Mouse (Mus musculus) liver, embryonic 11.5 days (tissue): ENCODE data around the gene Chchd10. TPM values are rescaled to one million over a fixed set of nuclear protein-coding genes. Genes with fewer than 3 reads are reported as not detected.

Experiments
- ATAC-seq: fragments of 200-750 bp; cut with Nextera tagmentation; replicated peaks from 2 replicates; pipeline ENCODE4 v1.8.0; 2017; ENCODE audit warnings: moderate number of reproducible peaks, mild to moderate bottlenecking, moderate TSS enrichment, moderate library complexity; ENCODE audit not compliant: low FRiP score
- DNase-seq: peaks from one replicate; pipeline ENCODE4 v3.0.0-alpha.2; 2017; ENCODE audit warnings: low spot score
- H3K27ac ChIP-seq: fragments of 300-500 bp; sonication (generic); 2 replicates; pipeline ENCODE4 v1.5.1; 2014; ENCODE audit warnings: mild to moderate bottlenecking, low read depth, low read length, control low read depth
- H3K27me3 ChIP-seq: fragments of 300-500 bp; sonication (generic); replicated peaks from 2 replicates; pipeline ENCODE4 v1.6.1; 2014; ENCODE audit warnings: low read length, mixed read lengths; ENCODE audit not compliant: control insufficient read depth, insufficient read depth
- H3K36me3 ChIP-seq: fragments of 300-500 bp; sonication (generic); 2 replicates; pipeline ENCODE4 v1.6.1; 2014; ENCODE audit warnings: mild to moderate bottlenecking, low read length, moderate library complexity, mixed read lengths; ENCODE audit not compliant: control insufficient read depth, insufficient read depth
- H3K4me1 ChIP-seq: fragments of 300-500 bp; sonication (generic); replicated peaks from 2 replicates; pipeline ENCODE4 v1.6.1; 2014; ENCODE audit warnings: low read length, mixed read lengths; ENCODE audit not compliant: control insufficient read depth, insufficient read depth
- H3K4me2 ChIP-seq: fragments of 300-500 bp; sonication (generic); 2 replicates; pipeline ENCODE4 v1.6.1; 2014; ENCODE audit warnings: mild to moderate bottlenecking, control low read depth, moderate library complexity
- H3K4me3 ChIP-seq: fragments of 300-500 bp; sonication (generic); 2 replicates; pipeline ENCODE4 v1.5.1; 2014; ENCODE audit warnings: low read depth, low read length, control low read depth
- H3K9ac ChIP-seq: fragments of 300-500 bp; sonication (generic); 2 replicates; pipeline ENCODE4 v1.6.1; 2014; ENCODE audit warnings: low read depth, low read length, control low read depth
- H3K9me3 ChIP-seq: fragments of 300-500 bp; sonication (generic); 2 replicates; pipeline ENCODE4 v1.6.1; 2016; ENCODE audit warnings: low read length, inconsistent platforms, mixed read lengths; ENCODE audit not compliant: control insufficient read depth
- WGBS: fragments of 180-500 bp; shearing (Covaris S2); extraction: QIAGEN DNeasy Blood & Tissue Kit; methylation state at CpG from one replicate; pipeline ENCODE4 v1.1.7; 2014; 5-methylcytosine and 5-hydroxymethylcytosine counted together
- polyA plus RNA-seq: library from polyadenylated mRNA; unstranded; fragments of >200 nt; fragmentation: Nextera tagmentation; extraction: Ambion mirVana; gene quantifications from 2 replicates; pipeline ENCODE4 v1.2.1, GENCODE M21; 2014

Chchd10 gene
- polyA plus RNA-seq, 1 experiment from 2014 or later = 113 TPM

- 69% methylated on average over 9 of the region's 9 CpGs for WGBS
- DNase-seq = no peak
- Histone ChIP-seq H3K27me3 (peaks cover 6% of the 10 kb centered on the region; the same call in 1 of the 2 replicates), H3K9ac (no peak overlapping the region), H3K9me3 (no peaks in the 10 kb centered on the region), H3K36me3 (no peaks in the 10 kb centered on the region), H3K4me2 (no peak overlapping the region), H3K4me1 (peaks cover 38% of the 10 kb centered on the region), H3K4me3 (no peak overlapping the region), H3K27ac (no peak overlapping the region)
- ATAC-seq = no peak
These were observed 8.3 kb downstream of the Chchd10 start for GRCm38 (mm10) chr10:75941042-75941824.

DNA sequence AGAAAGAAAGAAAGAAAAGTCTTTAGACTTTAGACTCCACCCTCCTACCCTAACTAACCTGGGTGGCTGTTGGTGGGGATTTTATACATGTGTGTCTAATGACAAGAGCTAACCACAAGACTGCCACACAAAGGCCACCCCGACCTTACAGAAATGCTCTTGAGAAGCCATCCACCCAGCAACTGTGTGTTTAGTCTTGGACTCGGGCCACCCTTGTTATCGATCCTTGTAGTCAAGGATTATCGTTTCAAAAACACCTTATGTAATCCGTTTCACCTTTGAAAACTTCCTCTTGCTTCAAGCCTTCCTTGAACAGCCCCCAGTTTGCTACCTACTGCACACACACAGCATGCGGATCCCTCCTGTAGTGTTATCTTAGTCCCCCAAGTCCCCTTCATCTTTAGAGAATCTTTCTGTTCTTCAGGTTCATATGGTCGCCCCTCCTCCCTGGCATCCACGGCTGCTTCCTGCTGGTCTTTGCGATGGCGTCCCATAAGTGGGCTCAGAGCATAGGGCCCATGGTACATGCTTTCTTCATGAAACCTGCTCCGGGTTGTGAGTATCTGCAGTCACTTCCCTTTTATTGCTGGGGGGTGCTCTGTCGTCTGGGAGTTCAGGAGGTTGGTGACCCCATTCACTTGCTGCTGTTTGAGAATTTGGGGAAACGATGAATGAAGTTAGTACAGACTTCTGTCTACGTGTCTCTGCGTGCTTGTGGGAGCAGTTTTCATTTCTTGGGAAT, 10.0 kb downstream of the Chchd10 start, which contains the start of gene Vpreb3:
Gene Vpreb3 (plus strand): TSS at position 322 of the 742 bp plus-strand sequence.
- peaks cover 22% of the 10 kb centered on the region for H3K4me1 ChIP-seq
- no peak for DNase-seq

DNA sequence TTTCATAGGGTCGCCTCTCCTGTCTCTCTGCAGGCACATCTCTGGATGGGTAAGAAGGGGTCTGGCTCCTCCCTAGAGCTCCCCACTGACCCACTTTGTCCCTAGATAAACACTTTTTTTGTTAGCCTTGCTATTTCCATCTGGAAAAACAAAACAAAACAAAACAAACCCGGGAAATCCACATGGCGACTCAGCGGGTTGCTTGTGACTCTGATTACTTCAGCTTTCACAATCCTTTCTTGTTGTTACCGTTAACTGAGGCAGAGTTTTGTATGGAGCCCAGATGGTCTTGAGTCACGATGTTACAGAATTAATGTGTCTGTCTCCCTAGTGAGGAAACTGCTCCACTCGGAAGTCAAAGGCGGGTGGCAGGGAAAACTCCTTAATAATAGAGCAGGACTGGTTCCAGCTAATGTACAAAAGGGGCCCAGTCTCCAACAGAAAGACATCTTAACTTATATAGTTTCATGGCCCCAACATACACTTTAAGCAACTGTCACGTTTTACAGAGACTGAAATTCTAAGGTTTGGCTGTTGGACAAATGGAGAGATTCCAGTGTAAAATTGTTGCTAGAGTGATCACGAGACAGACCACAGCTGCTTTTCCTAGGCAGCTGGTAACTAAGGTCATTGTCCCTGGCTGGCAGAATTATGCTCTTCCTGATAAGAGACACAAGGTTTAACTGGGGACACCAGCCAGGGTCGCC, 11.3 kb downstream of the Chchd10 start:
- Histone ChIP-seq H3K36me3 (no peaks in the 10 kb centered on the region), H3K4me3 (no peak overlapping the region), H3K9ac (no peak overlapping the region), H3K27me3 (no peaks in the 10 kb centered on the region; the same call in 1 of the 2 replicates), H3K27ac (no peak overlapping the region), H3K9me3 (no peaks in the 10 kb centered on the region), H3K4me2 (no peak overlapping the region), H3K4me1 (peaks cover 14% of the 10 kb centered on the region)
- 56% methylated on average over 11 of the region's 11 CpGs for WGBS
- ATAC-seq (no peak), DNase-seq (no peak)

More for the DNA sequence above, 10.0 kb downstream of the Chchd10 start, which contains the start of gene Vpreb3:
- ATAC-seq = no peak
- no peaks in the 10 kb centered on the region for H3K27me3 ChIP-seq
- 71% methylated on average over 15 of the region's 15 CpGs for WGBS
- no peak within 1 kb of the TSS for H3K4me3 ChIP-seq
- H3K4me2 ChIP-seq = no peak within 1 kb of the TSS
- H3K9me3 ChIP-seq = no peaks in the 10 kb centered on the region
- H3K36me3 ChIP-seq = no peaks in the 10 kb centered on the region
- H3K9ac ChIP-seq = no peak within 1 kb of the TSS
- H3K27ac ChIP-seq = no peak within 1 kb of the TSS

- ATAC-seq (no peak), DNase-seq (no peak)
- no peak overlapping the region for H3K4me2 ChIP-seq
- H3K4me1 ChIP-seq = peaks cover 4% of the 10 kb centered on the region; the same call in 1 of the 2 replicates
- H3K4me3 ChIP-seq = no peak overlapping the region
- no peaks in the 10 kb centered on the region for H3K36me3 ChIP-seq
- no peak overlapping the region for H3K27ac ChIP-seq
- no peak overlapping the region for H3K9ac ChIP-seq
- WGBS = 92% methylated on average over 7 of the region's 7 CpGs
- H3K27me3 ChIP-seq = peaks cover 5% of the 10 kb centered on the region; the same call in 1 of the 2 replicates
- no peaks in the 10 kb centered on the region for H3K9me3 ChIP-seq
These were observed 12.3 kb downstream of the Chchd10 start for GRCm38 (mm10) chr10:75945213-75945612.

DNA sequence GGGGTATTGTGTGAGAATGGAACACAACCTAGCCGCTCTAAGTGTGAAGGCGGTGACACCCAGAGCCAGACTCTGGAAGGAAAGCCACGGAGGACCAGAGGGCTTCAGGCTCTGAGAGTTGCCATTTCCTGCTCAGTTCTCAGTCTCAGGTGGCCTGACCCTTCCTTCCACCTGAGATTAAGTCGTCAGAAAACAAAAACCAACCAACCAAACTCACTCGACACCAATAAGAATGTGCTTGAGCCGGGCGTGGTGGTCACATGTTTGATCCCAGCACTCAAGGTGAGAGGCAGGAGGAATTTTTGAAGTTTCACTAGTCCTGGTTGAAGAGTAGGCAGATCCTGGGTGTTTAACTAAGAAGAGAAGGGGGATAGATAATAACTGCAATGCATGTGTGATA, 13.0 kb downstream of the Chchd10 start:
- no peaks in the 10 kb centered on the region for H3K9me3 ChIP-seq
- no peaks in the 10 kb centered on the region for H3K36me3 ChIP-seq
- WGBS = 74% methylated on average over 7 of the region's 7 CpGs
- H3K4me2 ChIP-seq = no peak overlapping the region
- H3K4me3 ChIP-seq = no peak overlapping the region
- ATAC-seq = no peak
- H3K9ac ChIP-seq = no peak overlapping the region
- peaks cover 8% of the 10 kb centered on the region for H3K27me3 ChIP-seq
- H3K27ac ChIP-seq = no peak overlapping the region
- H3K4me1 ChIP-seq = 0 out of 2 replicates have a peak, but pooled peaks cover 3% of the 10 kb centered on the region
- no peak for DNase-seq

DNA sequence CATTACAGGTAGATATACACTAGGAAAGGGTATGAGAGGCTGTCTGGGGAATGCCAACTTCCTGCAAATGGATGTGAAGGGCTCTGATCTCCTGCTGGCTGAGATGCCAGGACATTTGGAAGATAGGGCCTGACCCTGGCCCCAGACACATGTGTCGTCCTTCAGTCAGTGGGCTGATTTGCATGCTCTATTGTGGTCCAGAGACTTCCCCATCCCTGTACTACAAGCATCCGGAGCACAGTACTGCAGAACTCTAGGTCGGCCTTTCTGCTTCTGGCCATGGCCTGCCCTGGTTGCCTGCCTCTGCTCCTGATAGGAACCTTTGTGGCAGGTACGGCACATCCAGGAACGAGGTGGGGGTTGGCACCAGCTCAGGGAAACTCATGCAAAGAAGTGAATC, 15.1 kb downstream of the Chchd10 start:
- 66% methylated on average over 5 of the region's 5 CpGs for WGBS

GRCm38 (mm10) chr10:75949053-75950045, 16.4 kb downstream of the Chchd10 start:
- H3K4me2 ChIP-seq = no peak overlapping the region
- H3K27me3 ChIP-seq = peaks cover 10% of the 10 kb centered on the region
- no peak for ATAC-seq
- no peaks in the 10 kb centered on the region for H3K36me3 ChIP-seq
- H3K4me3 ChIP-seq = no peak overlapping the region
- H3K9ac ChIP-seq = no peak overlapping the region
- WGBS = 76% methylated on average over 22 of the region's 22 CpGs
- H3K9me3 ChIP-seq = no peaks in the 10 kb centered on the region
- peaks cover 8% of the 10 kb centered on the region; the same call in 1 of the 2 replicates for H3K4me1 ChIP-seq
- no peak for DNase-seq
- H3K27ac ChIP-seq = no peak overlapping the region

More for the DNA sequence above, 15.1 kb downstream of the Chchd10 start:
- DNase-seq (no peak), ATAC-seq (no peak)
- H3K9ac ChIP-seq = no peak overlapping the region
- no peaks in the 10 kb centered on the region for H3K36me3 ChIP-seq
- peaks cover 10% of the 10 kb centered on the region for H3K27me3 ChIP-seq
- no peak overlapping the region for H3K4me3 ChIP-seq
- H3K9me3 ChIP-seq = no peaks in the 10 kb centered on the region
- no peak overlapping the region for H3K4me2 ChIP-seq
- 0 out of 2 replicates have a peak, but pooled peaks cover 5% of the 10 kb centered on the region for H3K4me1 ChIP-seq
- no peak overlapping the region for H3K27ac ChIP-seq
